Mouse (Mus musculus): Measurements from ENCODE around the gene Dgka. TPM values are rescaled to one million over a fixed set of nuclear protein-coding genes. Genes with fewer than 3 reads are reported as not detected.

Gene Dgka
- polyA plus RNA-seq, 1 experiment from 2014 or later: 14.6 TPM

- H3K27me3 ChIP-seq (ENCODE audit: control insufficient read depth, insufficient read depth, low read length): no peaks in the 10 kb centered on the region
- WGBS: 8% methylated on average over 7 of the region's 7 CpGs
- no peak for DNase-seq (ENCODE audit: low spot score)
- H3K27ac ChIP-seq (replicated peaks): peak overlapping the region; percentile 92
- peak overlapping the region; percentile 88 for H3K9ac ChIP-seq (ENCODE audit: low read length)
- no peak for TF ChIP-seq EP300 (optimal IDR thresholded peaks at IDR 0.05)
- TF ChIP-seq CTCF (IDR thresholded peaks at IDR 0.05; ENCODE audit: low read depth): no peak
- H3K4me3 ChIP-seq (ENCODE audit: low read depth, low read length): peak overlapping the region; percentile 74
- peak overlapping the region; percentile 90 for H3K4me2 ChIP-seq (replicated peaks; ENCODE audit: low read depth)
- no peak for ATAC-seq (ENCODE audit: low FRiP score, low TSS enrichment)
- no peaks in the 10 kb centered on the region; the same call in 1 of the 2 replicates for H3K4me1 ChIP-seq (replicated peaks; ENCODE audit: control insufficient read depth, insufficient read depth)
- no peaks in the 10 kb centered on the region for H3K36me3 ChIP-seq (ENCODE audit: control insufficient read depth, insufficient read depth, low read length)
- no peaks in the 10 kb centered on the region for H3K9me3 ChIP-seq (ENCODE audit: control insufficient read depth, low read length)
Measured at GRCm38 (mm10) chr10:128743235-128743634, 1.4 kb downstream of the Dgka start.

- H3K4me3 ChIP-seq (ENCODE audit: low read depth, low read length): peak overlapping the region; percentile 74
- WGBS: 24% methylated on average over 4 of the region's 4 CpGs
- H3K27ac ChIP-seq (replicated peaks): peak overlapping the region; percentile 92
- H3K4me2 ChIP-seq (replicated peaks; ENCODE audit: low read depth): peak overlapping the region; percentile 90
- ATAC-seq (ENCODE audit: low FRiP score, low TSS enrichment) (0 out of 2 replicates have a peak, but pooled peaks have one; percentile 22), DNase-seq (ENCODE audit: low spot score) (peak; percentile 37)
- H3K36me3 ChIP-seq (ENCODE audit: control insufficient read depth, insufficient read depth, low read length): no peaks in the 10 kb centered on the region
- no peaks in the 10 kb centered on the region for H3K9me3 ChIP-seq (ENCODE audit: control insufficient read depth, low read length)
- TF ChIP-seq CTCF (IDR thresholded peaks at IDR 0.05; ENCODE audit: low read depth): no peak
- no peak for TF ChIP-seq EP300 (optimal IDR thresholded peaks at IDR 0.05)
- no peaks in the 10 kb centered on the region; the same call in 1 of the 2 replicates for H3K4me1 ChIP-seq (replicated peaks; ENCODE audit: control insufficient read depth, insufficient read depth)
- H3K9ac ChIP-seq (ENCODE audit: low read length): peak overlapping the region; percentile 88
- no peaks in the 10 kb centered on the region for H3K27me3 ChIP-seq (ENCODE audit: control insufficient read depth, insufficient read depth, low read length)
Measured at GRCm38 (mm10) chr10:128742616-128743015, 2.0 kb downstream of the Dgka start.

- no peak overlapping the region for H3K4me2 ChIP-seq (replicated peaks; ENCODE audit: low read depth)
- no peak for TF ChIP-seq CTCF (IDR thresholded peaks at IDR 0.05; ENCODE audit: low read depth)
- TF ChIP-seq EP300 (optimal IDR thresholded peaks at IDR 0.05): no peak
- WGBS: 47% methylated on average over 2 of the region's 2 CpGs
Measured at GRCm38 (mm10) chr10:128740296-128740695, 4.4 kb downstream of the Dgka start.

DNA sequence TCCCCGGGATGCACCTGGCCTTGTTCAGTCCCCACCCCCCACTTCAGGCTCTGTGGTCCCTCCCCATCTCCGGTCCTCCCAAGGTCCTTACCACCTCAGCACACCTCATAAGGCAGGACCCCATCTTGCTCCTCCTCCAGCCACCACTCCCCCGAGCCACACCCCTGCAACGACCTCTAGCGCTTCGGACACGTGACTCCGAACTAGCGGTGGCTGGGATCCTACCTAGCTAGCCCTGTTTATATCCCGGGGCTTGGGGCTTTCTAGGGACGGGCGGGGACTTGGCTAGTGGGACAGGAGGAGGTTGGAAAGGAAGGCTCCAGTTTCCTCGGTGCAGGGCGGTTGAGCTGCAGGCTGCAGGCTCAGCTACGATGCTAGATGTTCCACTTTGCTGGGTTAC, 7.2 kb downstream of the Dgka start:
- ATAC-seq (ENCODE audit: low FRiP score, low TSS enrichment) (peak; percentile 53; the same call in 1 of the 2 replicates), DNase-seq (ENCODE audit: low spot score) (peak; percentile 52)
- no peaks in the 10 kb centered on the region for H3K4me1 ChIP-seq (replicated peaks; ENCODE audit: control insufficient read depth, insufficient read depth)
- H3K36me3 ChIP-seq (ENCODE audit: control insufficient read depth, insufficient read depth, low read length): no peaks in the 10 kb centered on the region; the same call in 1 of the 2 replicates
- no peaks in the 10 kb centered on the region for H3K27me3 ChIP-seq (ENCODE audit: control insufficient read depth, insufficient read depth, low read length)
- H3K9me3 ChIP-seq (ENCODE audit: control insufficient read depth, low read length): no peaks in the 10 kb centered on the region
- no peak overlapping the region for H3K27ac ChIP-seq (replicated peaks)
- WGBS: 6% methylated on average over 15 of the region's 15 CpGs
- H3K4me2 ChIP-seq (replicated peaks; ENCODE audit: low read depth): peak overlapping the region; percentile 24; the same call in 1 of the 2 replicates
- no peak overlapping the region for H3K4me3 ChIP-seq (ENCODE audit: low read depth, low read length)
- no peak for TF ChIP-seq CTCF (IDR thresholded peaks at IDR 0.05; ENCODE audit: low read depth)
- TF ChIP-seq EP300 (optimal IDR thresholded peaks at IDR 0.05): no peak
- no peak overlapping the region for H3K9ac ChIP-seq (ENCODE audit: low read length)

More at GRCm38 (mm10) chr10:128740296-128740695, 4.4 kb downstream of the Dgka start:
- DNase-seq (ENCODE audit: low spot score) (no peak), ATAC-seq (ENCODE audit: low FRiP score, low TSS enrichment) (no peak)
- Histone ChIP-seq H3K4me1 (replicated peaks; ENCODE audit: control insufficient read depth, insufficient read depth) (no peaks in the 10 kb centered on the region; the same call in 1 of the 2 replicates), H3K27ac (replicated peaks) (no peak overlapping the region), H3K27me3 (ENCODE audit: control insufficient read depth, insufficient read depth, low read length) (no peaks in the 10 kb centered on the region), H3K9ac (ENCODE audit: low read length) (no peak overlapping the region), H3K4me3 (ENCODE audit: low read depth, low read length) (no peak overlapping the region), H3K9me3 (ENCODE audit: control insufficient read depth, low read length) (no peaks in the 10 kb centered on the region), H3K36me3 (ENCODE audit: control insufficient read depth, insufficient read depth, low read length) (no peaks in the 10 kb centered on the region)

DNA sequence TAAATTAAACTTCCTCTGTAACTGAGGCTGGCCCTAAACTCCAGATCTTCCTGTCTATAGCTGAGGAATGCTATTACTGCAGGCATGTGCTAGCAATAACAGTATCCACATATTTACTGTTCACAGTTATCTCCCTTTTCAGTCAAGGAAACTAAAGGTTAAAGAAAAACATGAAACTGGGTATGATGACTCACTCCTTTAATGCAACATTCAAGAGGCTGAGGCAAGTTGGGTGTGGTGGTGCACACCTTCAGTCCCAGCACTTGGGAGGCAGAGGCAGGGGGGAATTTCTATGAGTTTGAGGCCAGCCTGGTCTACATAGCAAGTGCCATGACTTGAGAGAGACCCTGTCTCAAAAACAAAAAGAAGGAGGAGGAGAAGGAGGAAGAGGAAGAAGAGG, 12.7 kb downstream of the Dgka start:
- ATAC-seq (ENCODE audit: low FRiP score, low TSS enrichment): peak; percentile 72

DNA sequence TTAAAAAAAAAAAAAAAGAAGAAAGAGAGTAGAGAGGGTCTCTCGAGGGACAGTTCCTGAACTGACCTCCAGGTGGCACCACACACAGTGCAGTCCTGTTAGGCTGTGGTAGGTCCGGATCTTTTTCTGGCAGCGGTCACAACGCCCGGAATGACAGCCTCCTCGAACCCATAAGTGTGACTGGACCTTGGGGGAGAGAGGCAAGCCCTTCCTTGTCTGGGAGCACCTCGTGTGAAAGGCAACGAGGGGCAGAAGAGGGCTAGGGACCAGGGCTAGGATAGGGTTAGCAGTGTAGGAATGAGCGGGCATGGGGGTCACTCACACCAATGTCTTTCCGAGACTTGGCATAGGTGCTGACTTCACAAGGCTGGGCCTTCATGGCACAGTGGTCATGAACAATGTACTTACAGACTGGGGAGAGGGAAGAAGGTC, 13.6 kb downstream of the Dgka start:
- Histone ChIP-seq H3K4me2 (replicated peaks; ENCODE audit: low read depth) (no peak overlapping the region), H3K27me3 (ENCODE audit: control insufficient read depth, insufficient read depth, low read length) (no peaks in the 10 kb centered on the region), H3K27ac (replicated peaks) (no peak overlapping the region), H3K9ac (ENCODE audit: low read length) (no peak overlapping the region), H3K9me3 (ENCODE audit: control insufficient read depth, low read length) (no peaks in the 10 kb centered on the region), H3K4me3 (ENCODE audit: low read depth, low read length) (no peak overlapping the region), H3K36me3 (ENCODE audit: control insufficient read depth, insufficient read depth, low read length) (peaks cover 5% of the 10 kb centered on the region), H3K4me1 (replicated peaks; ENCODE audit: control insufficient read depth, insufficient read depth) (no peaks in the 10 kb centered on the region)
- WGBS: 21% methylated on average over 10 of the region's 10 CpGs
- ATAC-seq (ENCODE audit: low FRiP score, low TSS enrichment): peak; percentile 41
- DNase-seq (ENCODE audit: low spot score): peak; percentile 77
- TF ChIP-seq CTCF (IDR thresholded peaks at IDR 0.05; ENCODE audit: low read depth): peak; percentile 87
- no peak for TF ChIP-seq EP300 (optimal IDR thresholded peaks at IDR 0.05)

More for the DNA sequence above, 12.7 kb downstream of the Dgka start:
- Histone ChIP-seq H3K4me1 (replicated peaks; ENCODE audit: control insufficient read depth, insufficient read depth) (no peaks in the 10 kb centered on the region), H3K9me3 (ENCODE audit: control insufficient read depth, low read length) (no peaks in the 10 kb centered on the region), H3K27ac (replicated peaks) (no peak overlapping the region; the same call in 1 of the 2 replicates), H3K4me2 (replicated peaks; ENCODE audit: low read depth) (no peak overlapping the region), H3K4me3 (ENCODE audit: low read depth, low read length) (no peak overlapping the region), H3K36me3 (ENCODE audit: control insufficient read depth, insufficient read depth, low read length) (peaks cover 3% of the 10 kb centered on the region), H3K9ac (ENCODE audit: low read length) (no peak overlapping the region), H3K27me3 (ENCODE audit: control insufficient read depth, insufficient read depth, low read length) (no peaks in the 10 kb centered on the region)
- no peak for TF ChIP-seq EP300 (optimal IDR thresholded peaks at IDR 0.05)
- TF ChIP-seq CTCF (IDR thresholded peaks at IDR 0.05; ENCODE audit: low read depth): no peak
- peak; percentile 35 for DNase-seq (ENCODE audit: low spot score)
